Mouse (Mus musculus): ENCODE measurements around the gene Fer.
"Not testable (repeated sequence)": the region's sequence is repeated elsewhere in the genome, so short reads cannot be mapped to it uniquely, and the experiment has no call there.

The Fer gene

GRCm38 (mm10) chr17:63863012-63863630 is at the start of gene Fer:
TSS of gene Fer (plus strand) at chr17:63863062.
- DNase-seq (ENCODE audit: low spot score): no peak

GRCm38 (mm10) chr17:63813552-63813951 is 49.3 kb upstream of the Fer start:
- no peak for DNase-seq (ENCODE audit: low spot score)

GRCm38 (mm10) chr17:63818444-63819027 is 44.3 kb upstream of the Fer start:
- no peak for DNase-seq (ENCODE audit: low spot score)

GRCm38 (mm10) chr17:63824141-63824540 is 38.7 kb upstream of the Fer start:
- DNase-seq (ENCODE audit: low spot score): no peak

- DNase-seq (ENCODE audit: low spot score): no peak
Measured at GRCm38 (mm10) chr17:63826196-63826595, 36.7 kb upstream of the Fer start.

- DNase-seq (ENCODE audit: low spot score): no peak
Measured at GRCm38 (mm10) chr17:63826767-63827166, 36.1 kb upstream of the Fer start.

- DNase-seq (ENCODE audit: low spot score): no peak
Measured at GRCm38 (mm10) chr17:63828561-63829332, 34.1 kb upstream of the Fer start.

- no peak for DNase-seq (ENCODE audit: low spot score)
Measured at GRCm38 (mm10) chr17:63831550-63831949, 31.3 kb upstream of the Fer start.

GRCm38 (mm10) chr17:63836223-63836622 is 26.6 kb upstream of the Fer start:
- DNase-seq (ENCODE audit: low spot score): no peak

- DNase-seq (ENCODE audit: low spot score): no peak
Measured at GRCm38 (mm10) chr17:63836641-63837040, 26.2 kb upstream of the Fer start.

- DNase-seq (ENCODE audit: low spot score): no peak
Measured at GRCm38 (mm10) chr17:63838144-63838543, 24.7 kb upstream of the Fer start.

GRCm38 (mm10) chr17:63839636-63840269 is 23.1 kb upstream of the Fer start:
- DNase-seq (ENCODE audit: low spot score): no peak

- no peak for DNase-seq (ENCODE audit: low spot score)
Measured at GRCm38 (mm10) chr17:63842226-63842625, 20.6 kb upstream of the Fer start.

GRCm38 (mm10) chr17:63844936-63845335 is 17.9 kb upstream of the Fer start:
- DNase-seq (ENCODE audit: low spot score): no peak

- not testable (repeated sequence) for DNase-seq (ENCODE audit: low spot score)
Measured at GRCm38 (mm10) chr17:63845766-63846165, 17.1 kb upstream of the Fer start.

GRCm38 (mm10) chr17:63849151-63849550 is 13.7 kb upstream of the Fer start:
- no peak for DNase-seq (ENCODE audit: low spot score)

GRCm38 (mm10) chr17:63849566-63849965 is 13.3 kb upstream of the Fer start:
- DNase-seq (ENCODE audit: low spot score): peak; percentile 95

- DNase-seq (ENCODE audit: low spot score): no peak
Measured at GRCm38 (mm10) chr17:63850016-63850415, 12.8 kb upstream of the Fer start.

- no peak for DNase-seq (ENCODE audit: low spot score)
Measured at GRCm38 (mm10) chr17:63857023-63857544, 5.8 kb upstream of the Fer start.

- DNase-seq (ENCODE audit: low spot score): peak; percentile 37
Measured at GRCm38 (mm10) chr17:63860988-63861387, 1.9 kb upstream of the Fer start.

- no peak for DNase-seq (ENCODE audit: low spot score)
Measured at GRCm38 (mm10) chr17:63862399-63862798, 463 bp upstream of the Fer start.

- peak; percentile 98 for DNase-seq (ENCODE audit: low spot score)
Measured at GRCm38 (mm10) chr17:63863647-63864149, 836 bp downstream of the Fer start, which contains the start of gene A930002H24Rik. TSS of gene A930002H24Rik (minus strand) at chr17:63863791.
